Mouse (Mus musculus): ENCODE data around the gene Nr1i3.
"Not testable (repeated sequence)": the region's sequence is repeated elsewhere in the genome, so short reads cannot be mapped to it uniquely, and the experiment has no call there.

The Nr1i3 gene

DNA sequence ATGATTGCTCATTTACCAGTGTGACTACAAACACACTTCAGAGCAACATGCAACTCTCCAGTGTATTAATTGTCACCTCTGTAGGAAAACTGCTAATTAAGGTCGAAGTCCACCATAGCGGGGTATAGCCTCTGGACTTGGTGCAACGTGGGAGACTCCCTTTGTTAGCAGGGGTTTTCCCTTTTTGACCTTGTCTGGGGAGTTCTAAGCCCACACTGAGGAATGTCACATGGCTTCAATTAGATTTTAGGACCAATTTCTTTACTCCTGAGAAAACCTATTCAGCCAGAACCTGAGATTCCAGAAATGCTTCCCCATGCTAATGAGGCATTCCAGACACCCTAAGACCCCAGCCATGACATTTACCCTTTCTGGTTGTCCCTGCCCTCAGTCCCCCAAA is 16.4 kb downstream of the Nr1i3 start:
- no peak for DNase-seq (ENCODE audit: low spot score in 2 of 2)

- no peak for DNase-seq (ENCODE audit: low spot score in 2 of 2)
These were observed 18.1 kb downstream of the Nr1i3 start for GRCm38 (mm10) chr1:171231844-171232243.

GRCm38 (mm10) chr1:171232348-171232747 is 18.6 kb downstream of the Nr1i3 start:
- DNase-seq (ENCODE audit: low spot score in 2 of 2), result no peak

DNA sequence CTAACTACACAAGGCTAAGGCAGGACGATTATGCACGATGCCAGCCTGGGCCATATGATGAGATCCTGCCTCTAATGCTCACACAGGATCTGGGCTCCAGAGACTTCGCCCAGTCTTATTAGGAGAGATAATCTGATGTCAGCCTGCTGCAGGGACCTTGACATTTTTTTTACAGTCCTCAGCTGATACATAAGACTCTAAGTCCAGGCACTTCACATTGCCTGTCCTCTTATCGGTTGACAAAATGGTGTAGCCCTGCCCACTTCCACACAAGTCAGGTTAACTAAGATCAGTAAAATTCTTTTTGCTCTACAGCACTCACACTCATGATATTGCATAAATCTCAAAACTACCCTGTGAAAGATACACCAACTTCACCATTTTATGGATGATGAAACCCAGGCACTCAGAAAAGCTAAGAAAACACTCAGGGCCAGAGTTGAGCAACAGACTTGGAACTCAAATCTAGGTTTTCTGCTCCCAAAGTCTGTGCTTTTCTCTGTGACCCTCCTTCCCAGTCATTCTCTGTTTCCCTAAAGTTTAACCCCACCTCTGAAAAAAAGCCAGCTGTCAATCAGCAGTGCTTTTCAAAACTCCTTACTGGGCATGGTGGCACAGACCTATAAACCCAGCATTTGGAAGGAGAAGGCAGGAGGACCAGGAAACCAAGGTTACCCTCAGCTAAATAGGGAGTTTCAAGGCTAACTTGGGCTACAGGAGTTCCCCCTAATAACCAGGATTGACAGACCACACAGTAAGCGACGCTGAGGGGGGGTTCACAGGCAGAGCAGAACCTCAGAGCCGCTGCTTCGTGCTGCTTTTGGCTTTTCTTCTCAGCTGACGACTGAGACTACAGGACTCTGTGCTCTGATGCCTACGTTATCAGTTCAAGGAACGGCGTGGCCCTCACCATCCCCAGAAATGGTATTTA is 19.3 kb downstream of the Nr1i3 start:
- DNase-seq (ENCODE audit: low spot score in 2 of 2), result no peak

- DNase-seq (ENCODE audit: low spot score in 2 of 2), result no peak
These were observed 20.4 kb downstream of the Nr1i3 start, which contains the start of gene Fcer1g for GRCm38 (mm10) chr1:171234126-171234525. Gene Fcer1g (minus strand): TSS chr1:171234365.

GRCm38 (mm10) chr1:171234538-171234937 is 20.8 kb downstream of the Nr1i3 start:
- DNase-seq (ENCODE audit: low spot score in 2 of 2), result no peak

- no peak for DNase-seq (ENCODE audit: low spot score in 2 of 2)
These were observed 22.0 kb downstream of the Nr1i3 start for GRCm38 (mm10) chr1:171235791-171236190.

GRCm38 (mm10) chr1:171237438-171237837 is 23.7 kb downstream of the Nr1i3 start:
- DNase-seq (ENCODE audit: low spot score in 2 of 2), result no peak

- DNase-seq (ENCODE audit: low spot score in 2 of 2), result no peak
These were observed 24.7 kb downstream of the Nr1i3 start for GRCm38 (mm10) chr1:171238463-171238862.

GRCm38 (mm10) chr1:171239992-171240744 is 26.4 kb downstream of the Nr1i3 start:
- no peak for DNase-seq (ENCODE audit: low spot score in 2 of 2)

DNA sequence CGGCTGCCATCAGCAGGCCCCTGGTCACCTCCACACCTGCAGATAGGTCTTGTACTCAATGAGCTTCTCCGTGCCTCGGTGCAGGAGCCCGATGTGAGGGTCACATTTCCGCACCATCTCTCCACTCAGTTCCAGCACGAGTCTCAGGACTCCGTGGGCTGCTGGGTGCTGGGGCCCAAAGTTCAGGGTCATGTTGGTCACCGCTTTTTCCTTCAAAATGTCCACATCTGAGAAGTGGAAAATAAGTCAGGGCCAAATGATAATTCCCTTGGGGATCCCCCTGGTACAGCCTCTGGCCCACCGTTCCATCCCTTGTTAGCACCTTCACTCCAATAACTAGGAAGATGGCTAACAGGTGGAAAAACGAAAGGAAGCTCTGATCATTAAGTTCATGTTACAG is 27.1 kb downstream of the Nr1i3 start:
- no peak for DNase-seq (ENCODE audit: low spot score in 2 of 2)

DNA sequence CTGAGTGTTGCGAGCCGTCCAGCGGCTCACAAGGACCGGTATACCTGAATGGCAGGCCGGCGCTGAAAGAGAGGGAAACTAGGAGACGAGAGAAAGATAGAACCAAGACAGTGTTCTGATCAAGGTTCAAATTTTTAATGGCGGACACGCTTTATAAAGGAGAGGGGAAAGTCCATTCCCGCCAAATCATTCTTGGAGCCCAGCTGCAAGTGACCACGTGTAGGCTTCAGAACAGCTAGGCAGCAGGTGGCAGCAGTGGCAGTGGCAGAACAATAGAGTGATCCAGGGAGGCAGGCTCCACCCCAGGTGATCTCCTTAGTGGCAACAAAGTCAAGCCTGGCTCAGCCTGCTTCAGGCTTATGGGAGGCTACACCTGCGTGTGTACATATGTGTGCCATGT is 28.2 kb downstream of the Nr1i3 start:
- DNase-seq (ENCODE audit: low spot score in 2 of 2), result not testable (repeated sequence)

DNA sequence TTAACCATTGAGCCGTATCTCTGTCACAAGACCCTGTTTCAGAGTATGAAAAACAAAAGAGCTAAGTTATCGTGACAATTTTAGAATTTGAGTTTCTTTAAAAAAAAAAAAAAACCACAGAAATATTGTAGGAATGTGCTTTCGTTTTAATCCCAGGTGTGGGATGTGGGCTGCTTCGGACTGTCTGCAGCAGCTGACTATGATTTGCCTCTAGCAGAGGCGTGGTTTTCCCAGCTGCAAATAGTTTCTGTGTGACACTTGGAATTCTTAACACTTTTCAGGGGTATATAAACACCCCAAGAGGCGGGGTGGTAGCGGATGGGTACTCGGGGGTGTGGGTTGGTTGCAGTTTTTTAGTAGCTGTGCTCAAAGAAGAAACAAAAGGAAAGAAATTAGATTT is 31.6 kb downstream of the Nr1i3 start:
- DNase-seq (ENCODE audit: low spot score in 2 of 2), result no peak

- peak; percentile 96 to 98 for DNase-seq (ENCODE audit: low spot score in 2 of 2)
These were observed 33.1 kb downstream of the Nr1i3 start for GRCm38 (mm10) chr1:171246709-171247452.

DNA sequence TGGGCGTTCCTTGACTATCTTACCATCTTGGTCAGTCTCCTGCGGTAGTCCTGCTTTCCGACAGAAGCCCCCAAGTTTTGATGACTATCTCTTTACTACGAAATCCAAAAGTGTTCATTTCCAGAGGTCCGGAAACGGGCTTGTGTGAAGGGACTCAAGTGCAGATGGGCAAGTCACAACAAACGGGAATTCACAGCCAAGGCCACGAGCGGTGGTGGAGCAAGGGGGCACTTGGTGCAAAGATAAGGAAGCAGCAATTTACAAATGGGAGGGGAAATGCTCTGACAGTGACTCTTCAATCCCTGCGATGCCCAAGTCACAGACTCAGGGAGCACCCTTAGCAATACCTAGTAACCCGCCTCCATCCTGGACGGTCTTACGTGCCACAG is 33.7 kb downstream of the Nr1i3 start:
- DNase-seq (ENCODE audit: low spot score in 2 of 2), result no peak

DNA sequence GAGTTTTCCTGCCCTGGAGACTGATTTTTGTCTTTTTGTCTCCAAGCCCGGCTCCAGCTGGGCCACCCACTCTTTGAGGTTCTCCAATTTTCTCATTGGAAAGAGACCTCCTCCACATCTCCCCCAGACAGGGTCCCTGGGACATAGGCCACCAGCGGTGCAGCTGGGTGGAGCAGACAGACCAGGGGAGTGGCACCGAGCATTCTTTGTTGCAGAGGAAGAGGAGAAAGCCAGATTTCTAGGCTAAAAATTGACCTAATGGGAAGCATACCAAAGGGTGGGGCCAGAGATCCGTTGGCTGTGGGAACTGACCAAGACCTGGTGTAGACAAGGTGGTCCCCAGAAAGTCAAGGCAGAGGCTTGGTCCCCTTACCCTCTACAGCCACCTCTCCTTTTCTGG is 34.1 kb downstream of the Nr1i3 start:
- no peak for DNase-seq (ENCODE audit: low spot score in 2 of 2)

DNA sequence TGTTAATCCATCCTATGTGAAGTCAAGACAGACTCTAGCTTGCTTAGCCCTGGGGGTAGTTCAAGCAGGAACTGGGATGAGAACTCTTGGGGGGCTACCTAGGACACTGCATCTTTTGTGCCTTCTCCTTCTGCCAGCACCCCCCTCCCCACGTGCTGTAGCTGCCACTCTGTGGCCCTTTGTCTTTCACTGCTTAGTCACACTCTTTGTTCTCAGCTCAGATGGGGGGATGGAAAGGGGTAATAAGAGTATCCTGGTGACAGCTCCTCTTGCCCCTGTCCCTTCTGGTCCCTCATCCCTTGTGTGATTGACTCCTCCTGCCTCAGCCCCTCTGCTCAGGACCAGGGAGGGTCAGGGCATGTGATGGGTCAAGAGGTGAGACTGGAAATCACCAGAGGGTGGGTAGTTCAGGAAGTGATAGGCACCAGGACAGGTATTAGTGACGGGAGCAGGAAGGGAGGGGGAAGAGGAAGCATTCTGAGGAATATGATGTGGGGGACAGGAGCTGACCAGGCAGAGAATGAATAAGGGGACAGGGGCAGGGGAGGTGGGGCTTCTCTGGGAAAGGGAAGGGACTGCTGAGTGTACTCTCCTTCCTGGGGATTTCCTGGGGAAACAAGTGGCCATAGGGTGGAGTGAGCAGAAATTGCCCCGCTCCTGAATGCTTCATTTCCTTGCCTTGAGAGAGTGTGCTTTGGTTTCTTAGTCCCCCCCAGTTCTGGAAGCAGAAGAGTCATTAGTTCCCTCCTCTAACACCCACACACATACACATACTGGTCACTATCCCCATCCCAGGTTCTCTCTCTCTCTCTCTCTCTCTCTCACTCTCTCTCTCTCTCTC is 34.8 kb downstream of the Nr1i3 start:
- no peak for DNase-seq (ENCODE audit: low spot score in 2 of 2)

DNA sequence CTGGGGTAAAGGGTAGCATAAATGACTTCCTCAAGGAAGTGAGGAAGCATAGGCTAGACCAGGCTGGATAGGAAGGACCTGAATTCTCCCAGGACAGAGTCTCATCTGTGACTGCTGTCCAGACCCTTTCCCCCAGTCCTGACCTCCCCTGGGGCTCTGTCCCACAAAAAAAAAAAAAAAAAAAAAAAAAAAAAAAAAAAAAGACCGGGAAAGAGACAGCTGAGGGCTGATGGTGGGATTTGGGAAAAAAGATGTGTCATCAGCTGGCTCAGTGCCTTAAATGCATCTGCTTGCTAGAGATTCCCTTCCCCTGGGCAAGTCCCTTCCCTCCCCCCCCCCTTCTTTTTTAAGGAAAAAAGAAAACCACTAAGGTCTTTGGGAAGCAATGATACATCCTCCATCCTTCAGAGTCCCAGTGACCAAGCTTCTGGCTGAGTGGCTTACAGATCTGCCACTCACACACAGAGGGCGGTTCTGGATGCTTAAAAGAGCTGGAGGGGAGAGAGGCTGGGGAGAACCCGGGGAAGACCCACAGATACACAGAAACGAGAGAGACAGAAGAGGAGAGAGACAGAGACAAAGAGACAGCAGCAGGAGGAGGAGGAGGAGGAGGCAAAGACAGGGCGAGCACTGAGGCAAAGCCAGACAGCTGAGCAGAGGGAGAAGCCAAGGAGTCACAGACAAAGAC is 36.3 kb downstream of the Nr1i3 start, which contains the start of gene Adamts4:
Gene Adamts4, plus strand, starts transcription at position 509 of the 688 bp plus-strand sequence.
- DNase-seq (ENCODE audit: low spot score in 2 of 2), result no peak

- no peak for DNase-seq (ENCODE audit: low spot score in 2 of 2)
These were observed 37.2 kb downstream of the Nr1i3 start, which contains the start of gene Ndufs2 for GRCm38 (mm10) chr1:171250680-171251593. Gene Ndufs2 (minus strand): TSS chr1:171251388.

All from frontal cortex, postnatal 14 days (tissue).